Mouse (Mus musculus): ENCODE data around the gene Higd2a.
"Not testable (repeated sequence)": the region's sequence is repeated elsewhere in the genome, so short reads cannot be mapped to it uniquely, and the experiment has no call there.

The Higd2a gene

GRCm38 (mm10) chr13:54582126-54582525 lies 7.9 kb upstream of the Higd2a start:
- DNase-seq (ENCODE audit: low spot score in 2 of 2) = no peak

- DNase-seq (ENCODE audit: low spot score in 2 of 2) = no peak
Observed at GRCm38 (mm10) chr13:54582860-54583259, 7.1 kb upstream of the Higd2a start.

GRCm38 (mm10) chr13:54585831-54586230 lies 4.2 kb upstream of the Higd2a start:
- no peak for DNase-seq (ENCODE audit: low spot score in 2 of 2)

- DNase-seq (ENCODE audit: low spot score in 2 of 2) = no peak
Observed at GRCm38 (mm10) chr13:54589414-54589995, 502 bp upstream of the Higd2a start.

GRCm38 (mm10) chr13:54591776-54592356 lies 1.9 kb downstream of the Higd2a start:
- DNase-seq (ENCODE audit: low spot score in 2 of 2) = no peak

GRCm38 (mm10) chr13:54593617-54594016 lies 3.6 kb downstream of the Higd2a start:
- no peak for DNase-seq (ENCODE audit: low spot score in 2 of 2)

- peak in 1 of 2 experiments; percentile 28 for DNase-seq (ENCODE audit: low spot score in 2 of 2)
Observed at GRCm38 (mm10) chr13:54596107-54596690, 6.2 kb downstream of the Higd2a start.

GRCm38 (mm10) chr13:54596870-54597269 lies 6.9 kb downstream of the Higd2a start:
- DNase-seq (ENCODE audit: low spot score in 2 of 2) = no peak

- no peak for DNase-seq (ENCODE audit: low spot score in 2 of 2)
Observed at GRCm38 (mm10) chr13:54598622-54599143, 8.7 kb downstream of the Higd2a start.

GRCm38 (mm10) chr13:54602639-54603111 lies 12.7 kb downstream of the Higd2a start:
- DNase-seq (ENCODE audit: low spot score in 2 of 2) = no peak

GRCm38 (mm10) chr13:54603501-54603900 lies 13.5 kb downstream of the Higd2a start:
- no peak for DNase-seq (ENCODE audit: low spot score in 2 of 2)

- no peak for DNase-seq (ENCODE audit: low spot score in 2 of 2)
Observed at GRCm38 (mm10) chr13:54604221-54604620, 14.2 kb downstream of the Higd2a start.

- peak in 1 of 2 experiments; percentile 71 for DNase-seq (ENCODE audit: low spot score in 2 of 2)
Observed at GRCm38 (mm10) chr13:54605426-54605825, 15.4 kb downstream of the Higd2a start.

- no peak for DNase-seq (ENCODE audit: low spot score in 2 of 2)
Observed at GRCm38 (mm10) chr13:54607204-54607603, 17.2 kb downstream of the Higd2a start.

- no peak for DNase-seq (ENCODE audit: low spot score in 2 of 2)
Observed at GRCm38 (mm10) chr13:54608002-54608401, 18.0 kb downstream of the Higd2a start.

GRCm38 (mm10) chr13:54608666-54609065 lies 18.7 kb downstream of the Higd2a start:
- DNase-seq (ENCODE audit: low spot score in 2 of 2) = peak; percentile 35 to 42

GRCm38 (mm10) chr13:54609301-54609700 lies 19.3 kb downstream of the Higd2a start:
- DNase-seq (ENCODE audit: low spot score in 2 of 2) = no peak

- peak in 1 of 2 experiments; percentile 21 for DNase-seq (ENCODE audit: low spot score in 2 of 2)
Observed at GRCm38 (mm10) chr13:54610613-54610971, 20.6 kb downstream of the Higd2a start.

- DNase-seq (ENCODE audit: low spot score in 2 of 2) = peak; percentile 88 to 90
Observed at GRCm38 (mm10) chr13:54610972-54611754, 21.2 kb downstream of the Higd2a start, which contains the start of gene Cltb. TSS of gene Cltb (minus strand) at chr13:54611344.

- DNase-seq (ENCODE audit: low spot score in 2 of 2) = not testable (repeated sequence)
Observed at GRCm38 (mm10) chr13:54613141-54613540, 23.1 kb downstream of the Higd2a start.

GRCm38 (mm10) chr13:54616307-54616706 lies 26.3 kb downstream of the Higd2a start:
- DNase-seq (ENCODE audit: low spot score in 2 of 2) = no peak

GRCm38 (mm10) chr13:54616998-54617397 lies 27.0 kb downstream of the Higd2a start:
- no peak for DNase-seq (ENCODE audit: low spot score in 2 of 2)

Data from heart, adult 9 months (tissue).